Mouse (Mus musculus) limb, embryonic 14.5 days (tissue): ENCODE measurements around the gene Trmt61a. TPM values are rescaled to one million over a fixed set of nuclear protein-coding genes. Genes with fewer than 3 reads are reported as not detected.

ENCODE experiments used
- ATAC-seq: fragments of 200-750 bp; cut with Nextera tagmentation; 2 replicates; pipeline ENCODE4 v1.8.0; 2017; ENCODE audit warnings: low read depth, moderate number of reproducible peaks, moderate TSS enrichment; ENCODE audit not compliant: low FRiP score
- DNase-seq: peaks from one replicate; pipeline ENCODE4 v3.0.0-alpha.2; 2015; ENCODE audit warnings: low spot score
- H3K27ac ChIP-seq: fragments of 300-500 bp; sonication (generic); replicated peaks from 2 replicates; pipeline ENCODE4 v1.5.1; 2014; ENCODE audit warnings: low read depth, mild to moderate bottlenecking, low read length, moderate library complexity, mixed read lengths
- H3K27me3 ChIP-seq: fragments of 300-500 bp; sonication (generic); 2 replicates; pipeline ENCODE4 v1.6.1; 2014; ENCODE audit warnings: low read length, mixed read lengths; ENCODE audit not compliant: control insufficient read depth, insufficient read depth
- H3K36me3 ChIP-seq: fragments of 300-500 bp; sonication (generic); 2 replicates; pipeline ENCODE4 v1.6.1; 2014; ENCODE audit warnings: mild to moderate bottlenecking, low read length, moderate library complexity, mixed read lengths; ENCODE audit not compliant: control insufficient read depth, insufficient read depth
- H3K4me1 ChIP-seq: fragments of 300-500 bp; sonication (generic); 2 replicates; pipeline ENCODE4 v1.6.1; 2014; ENCODE audit warnings: antibody characterized with exemption, low read length, mixed read lengths; ENCODE audit not compliant: control insufficient read depth, insufficient read depth
- H3K4me2 ChIP-seq: fragments of 300-500 bp; sonication (generic); replicated peaks from 2 replicates; pipeline ENCODE4 v1.6.1; 2014; ENCODE audit warnings: low read depth, mild to moderate bottlenecking, low read length, moderate library complexity; ENCODE audit not compliant: severe bottlenecking
- H3K4me3 ChIP-seq: fragments of 300-500 bp; sonication (generic); replicated peaks from 2 replicates; pipeline ENCODE4 v1.5.1; 2014; ENCODE audit warnings: low read length
- H3K9ac ChIP-seq: fragments of 300-500 bp; sonication (generic); 2 replicates; pipeline ENCODE4 v1.6.1; 2014; ENCODE audit warnings: mild to moderate bottlenecking, low read depth, low read length, moderate library complexity; ENCODE audit not compliant: severe bottlenecking
- H3K9me3 ChIP-seq: fragments of 300-500 bp; sonication (generic); 2 replicates; pipeline ENCODE4 v1.6.1; 2016; ENCODE audit warnings: low read length; ENCODE audit not compliant: control insufficient read depth
- POLR2A ChIP-seq: fragments of 200-500 bp; IDR thresholded peaks from 2 replicates; pipeline ENCODE4 v1.8.0; 2012; ENCODE audit warnings: inconsistent platforms, mild to moderate bottlenecking, moderate library complexity, borderline replicate concordance; ENCODE audit not compliant: insufficient read depth, insufficient read length; ENCODE audit errors: extremely low read depth
- WGBS: fragments of 180-500 bp; shearing (Covaris S2); extraction: QIAGEN DNeasy Blood & Tissue Kit; methylation state at CpG from one replicate; pipeline ENCODE4 v1.1.7; 2014; 5-methylcytosine and 5-hydroxymethylcytosine counted together
- polyA plus RNA-seq, 2 experiments: library from polyadenylated mRNA; depleted of rRNA in 1 of 2; stranded (reverse) in 1 of 2; unstranded in 1 of 2; fragments of >200 nt; fragmentation: Nextera tagmentation in 1 of 2; extraction: Ambion mirVana in 1 of 2; gene quantifications; 2 replicates each; pipeline versions ENCODE4 v1.2.1 to v1.2.3; 2012 to 2014

The Trmt61a gene
- polyA plus RNA-seq, 2 experiments: 7.3 to 30.8 TPM

DNA sequence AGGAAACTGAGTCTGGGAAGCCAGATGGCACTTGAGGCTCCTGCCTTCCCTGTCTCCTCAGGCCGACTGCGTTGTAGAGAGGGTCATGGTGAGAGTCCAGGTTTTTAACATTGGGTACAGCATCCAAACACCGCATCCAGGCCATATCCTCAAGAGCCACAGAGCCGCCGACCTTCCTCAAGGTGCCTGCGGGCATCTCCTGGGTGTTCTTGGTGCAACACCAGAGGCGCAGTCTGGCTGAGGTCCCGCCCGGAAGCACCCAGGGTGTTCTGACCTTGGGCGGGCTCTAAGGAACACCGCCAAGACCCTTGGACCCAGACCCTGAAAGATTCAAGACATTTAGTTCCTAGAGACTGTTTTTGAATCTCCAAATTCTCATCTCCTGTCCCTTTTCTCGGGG lies 5.3 kb upstream of the Trmt61a start:
- ATAC-seq (no peak), DNase-seq (no peak)
- H3K4me1 ChIP-seq: peaks cover 30% of the 10 kb centered on the region
- no peaks in the 10 kb centered on the region for H3K9me3 ChIP-seq
- WGBS: 6% methylated on average over 12 of the region's 12 CpGs
- peak overlapping the region; percentile 98 for H3K4me2 ChIP-seq
- no peak overlapping the region for H3K27ac ChIP-seq
- TF ChIP-seq POLR2A: no peak
- peak overlapping the region; percentile 56 for H3K4me3 ChIP-seq
- H3K36me3 ChIP-seq: no peaks in the 10 kb centered on the region
- no peak overlapping the region for H3K9ac ChIP-seq
- peaks cover 43% of the 10 kb centered on the region for H3K27me3 ChIP-seq

DNA sequence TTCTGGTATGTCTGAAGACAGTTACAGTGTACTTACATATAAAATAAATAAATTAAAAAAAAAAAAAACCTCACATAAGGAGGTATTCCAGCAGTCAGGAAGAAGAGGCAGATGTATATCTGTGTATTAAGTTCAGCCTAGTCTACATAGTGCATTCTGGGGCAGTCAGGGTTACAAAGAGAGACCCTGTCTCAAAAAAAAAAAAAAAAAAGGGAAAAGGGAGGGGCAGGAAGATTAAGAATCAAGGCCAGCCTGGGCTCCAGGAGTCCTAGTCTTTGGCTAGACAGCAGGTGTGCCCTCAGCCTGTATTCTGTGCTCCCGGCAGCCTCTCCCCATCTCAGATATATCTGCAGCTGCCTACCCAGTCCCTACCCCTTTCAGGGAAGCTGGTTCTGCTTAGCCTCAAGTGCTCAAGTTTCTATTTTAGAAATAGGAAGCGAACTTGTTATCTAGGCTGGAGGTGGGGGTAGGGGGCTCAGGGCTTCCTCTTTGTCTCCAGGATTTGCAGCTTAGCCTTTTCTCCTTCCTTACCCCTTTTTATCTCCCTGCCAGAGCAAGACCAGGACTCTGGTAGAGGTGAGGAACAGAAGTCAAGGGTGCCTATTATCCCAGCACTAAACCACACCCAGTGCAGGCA lies 2.9 kb upstream of the Trmt61a start:
- TF ChIP-seq POLR2A: no peak
- peaks cover 42% of the 10 kb centered on the region for H3K27me3 ChIP-seq
- no peak for ATAC-seq
- H3K9ac ChIP-seq: no peak overlapping the region
- H3K4me1 ChIP-seq: peaks cover 25% of the 10 kb centered on the region
- H3K36me3 ChIP-seq: no peaks in the 10 kb centered on the region
- no peak for DNase-seq
- WGBS: 56% methylated on average over 2 of the region's 2 CpGs
- H3K4me2 ChIP-seq: no peak overlapping the region
- H3K27ac ChIP-seq: no peak overlapping the region
- no peaks in the 10 kb centered on the region for H3K9me3 ChIP-seq
- no peak overlapping the region for H3K4me3 ChIP-seq

DNA sequence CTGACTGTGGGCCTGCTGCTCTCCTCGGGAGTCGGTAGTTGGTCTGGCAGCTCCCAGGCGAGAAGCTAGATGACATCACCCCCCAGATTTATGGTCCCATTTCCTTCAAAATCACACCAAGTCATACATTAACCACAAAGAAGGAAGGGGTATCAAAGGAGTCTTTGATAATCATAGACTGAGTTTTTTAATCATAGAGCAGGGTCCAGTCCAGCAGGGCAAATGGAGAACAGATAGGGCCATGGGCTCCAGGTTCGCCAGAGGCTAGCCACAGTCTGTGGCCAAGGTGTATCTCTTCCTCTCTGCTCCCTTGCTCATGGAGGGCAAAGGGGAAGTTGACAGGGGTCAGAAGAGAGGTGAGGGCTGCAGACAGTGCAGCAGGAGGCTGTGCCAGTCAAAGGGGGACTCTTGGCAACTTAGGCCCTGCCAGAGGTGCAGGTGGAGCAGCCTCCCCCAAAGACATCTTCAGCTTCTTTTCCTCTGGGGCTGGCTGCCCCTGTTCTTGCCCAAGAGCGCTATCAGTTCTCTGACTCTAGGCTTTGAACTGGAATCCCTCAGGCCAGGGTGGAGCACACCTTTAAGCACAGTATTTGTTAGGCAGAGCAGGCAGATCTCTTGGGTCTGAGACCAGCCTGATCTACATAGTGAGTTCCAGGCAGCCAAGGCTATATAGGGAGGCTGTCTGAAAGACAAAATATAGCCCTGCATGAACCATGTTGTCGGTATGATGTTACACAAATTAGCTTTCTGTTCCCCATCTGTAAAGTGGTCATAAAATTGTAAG lies 1.9 kb upstream of the Trmt61a start:
- Histone ChIP-seq H3K4me1 (peaks cover 20% of the 10 kb centered on the region), H3K9ac (no peak overlapping the region), H3K4me2 (no peak overlapping the region), H3K36me3 (peaks cover 5% of the 10 kb centered on the region; the same call in 1 of the 2 replicates), H3K4me3 (no peak overlapping the region), H3K27ac (no peak overlapping the region), H3K27me3 (peaks cover 32% of the 10 kb centered on the region), H3K9me3 (no peaks in the 10 kb centered on the region)
- no peak for TF ChIP-seq POLR2A
- DNase-seq: no peak
- WGBS: 66% methylated on average over 6 of the region's 6 CpGs
- no peak for ATAC-seq

DNA sequence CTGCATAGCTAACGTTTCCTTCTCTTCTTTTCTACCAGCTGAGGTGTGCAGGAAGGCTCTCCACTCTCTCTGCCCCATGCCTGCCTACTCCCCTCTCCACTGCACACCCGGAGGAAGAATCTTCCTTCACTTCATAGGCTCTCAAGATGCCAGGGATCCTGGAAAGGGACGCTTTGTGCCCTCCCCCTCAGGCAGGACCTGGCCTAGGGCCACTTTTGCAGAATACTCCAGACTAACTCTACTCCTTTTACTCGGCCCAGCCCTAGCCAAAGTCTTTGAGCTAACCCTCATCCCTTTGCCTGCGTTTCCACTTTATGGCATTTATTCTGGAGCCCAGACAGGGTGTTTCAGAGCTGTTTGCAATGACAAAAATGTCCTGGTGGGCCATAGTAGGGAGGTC lies 484 bp upstream of the Trmt61a start:
- peak overlapping the region; percentile 74 for H3K9ac ChIP-seq
- peaks cover 17% of the 10 kb centered on the region for H3K36me3 ChIP-seq
- H3K4me3 ChIP-seq: peak overlapping the region; percentile 83
- no peak for DNase-seq
- ATAC-seq: peak; percentile 23
- H3K9me3 ChIP-seq: no peaks in the 10 kb centered on the region
- H3K27ac ChIP-seq: peak overlapping the region; percentile 91
- peaks cover 18% of the 10 kb centered on the region for H3K27me3 ChIP-seq
- peak overlapping the region; percentile 93 for H3K4me2 ChIP-seq
- 15% methylated on average over 4 of the region's 5 CpGs for WGBS
- no peak for TF ChIP-seq POLR2A
- peaks cover 13% of the 10 kb centered on the region for H3K4me1 ChIP-seq

DNA sequence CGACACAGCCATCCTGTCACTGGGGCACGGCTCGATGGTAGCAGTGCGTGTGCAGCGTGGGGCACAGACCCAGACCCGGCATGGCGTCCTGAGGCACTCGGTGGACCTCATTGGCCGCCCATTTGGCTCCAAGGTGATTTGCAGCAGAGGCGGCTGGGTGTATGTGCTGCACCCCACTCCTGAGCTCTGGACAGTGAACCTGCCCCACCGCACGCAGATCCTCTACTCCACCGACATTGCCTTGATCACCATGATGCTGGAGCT lies 697 bp downstream of the Trmt61a start:
- no peak for DNase-seq
- Histone ChIP-seq H3K4me1 (peaks cover 10% of the 10 kb centered on the region), H3K27ac (no peak overlapping the region), H3K4me3 (peak overlapping the region; percentile 83), H3K9ac (peak overlapping the region; percentile 74), H3K9me3 (no peaks in the 10 kb centered on the region), H3K36me3 (peaks cover 22% of the 10 kb centered on the region), H3K4me2 (peak overlapping the region; percentile 93), H3K27me3 (0 out of 2 replicates have a peak, but pooled peaks cover 6% of the 10 kb centered on the region)
- no peak for ATAC-seq
- TF ChIP-seq POLR2A: no peak
- 5% methylated on average over 13 of the region's 13 CpGs for WGBS
